9 mouse cellular contexts compared by ENCODE assay signal in the genomic region with DNA sequence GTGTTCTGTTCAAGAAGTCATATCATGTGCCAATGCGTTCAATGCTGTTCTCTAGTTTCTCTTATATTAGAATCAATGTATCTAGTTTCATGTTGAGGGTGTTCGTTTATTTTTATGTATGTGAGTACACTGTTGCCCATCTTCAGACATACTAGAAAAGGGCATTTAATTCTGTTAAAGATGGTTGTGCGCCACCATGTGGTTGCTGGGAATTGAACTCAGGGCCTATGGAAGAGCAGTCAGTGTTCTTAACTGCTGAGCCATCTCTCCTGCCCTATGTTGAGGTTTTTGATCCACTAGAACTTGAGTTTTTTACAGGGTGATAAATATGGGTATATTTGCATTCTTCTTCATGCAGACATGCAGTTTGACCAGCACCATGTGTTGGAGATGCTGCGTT. TPM values are rescaled to one million over a fixed set of nuclear protein-coding genes. Genes with fewer than 3 reads are reported as not detected.
DNase-seq lines count a peak whose midpoint lies in the region; ATAC-seq and TF ChIP-seq lines count a peak whose summit lies in the region.
"Had no signal": no experiment of that assay in that cellular context is flagged by ENCODE, and none has a peak within 500 bp of the region (broad histone marks: within the 10 kb centered on the region; RNA-seq: fewer than 3 reads in every experiment).

No protein-coding gene starts in this region.

- H3K9me3 ChIP-seq in stomach, postnatal 0 days (ENCODE audit: control insufficient read depth, low read length) = no peaks in the 10 kb centered on the region
- no peaks in the 10 kb centered on the region for H3K9me3 ChIP-seq in embryonic facial prominence, embryonic 10.5 days

- H3K4me1 ChIP-seq in heart, adult 2 months (ENCODE audit: control insufficient read depth, insufficient read depth, low read length) = no peaks in the 10 kb centered on the region
- no peaks in the 10 kb centered on the region for H3K4me1 ChIP-seq in stomach, postnatal 0 days (replicated peaks; ENCODE audit: control insufficient read depth, insufficient read depth)
- no peaks in the 10 kb centered on the region for H3K4me1 ChIP-seq in embryonic facial prominence, embryonic 10.5 days

- 40% methylated on average over 4 of the region's 4 CpGs for WGBS in heart, adult 2 months
- WGBS in stomach, postnatal 0 days = 39% methylated on average over 4 of the region's 4 CpGs
- WGBS in embryonic facial prominence, embryonic 10.5 days = 38% methylated on average over 4 of the region's 4 CpGs

- no peak for TF ChIP-seq POLR2A in heart, adult 2 months (IDR thresholded peaks at IDR 0.05; ENCODE audit: insufficient read depth, low read depth, low read length)

- TF ChIP-seq CTCF in heart, adult 2 months (IDR thresholded peaks at IDR 0.05) = peak; percentile 55
- peak; percentile 58 for TF ChIP-seq CTCF in stomach, postnatal 0 days (IDR thresholded peaks at IDR 0.05; ENCODE audit: low read depth)

- no peaks in the 10 kb centered on the region for H3K36me3 ChIP-seq in heart, adult 2 months (ENCODE audit: control insufficient read depth, insufficient read depth, low read length)
- H3K36me3 ChIP-seq in stomach, postnatal 0 days (ENCODE audit: control insufficient read depth, insufficient read depth, low read length) = no peaks in the 10 kb centered on the region
- H3K36me3 ChIP-seq in embryonic facial prominence, embryonic 10.5 days (replicated peaks) = no peaks in the 10 kb centered on the region

- H3K4me2 ChIP-seq in stomach, postnatal 0 days (replicated peaks; ENCODE audit: low read depth) = no peak overlapping the region

- H3K27ac ChIP-seq in heart, adult 2 months = no peak overlapping the region
- no peak overlapping the region for H3K27ac ChIP-seq in stomach, postnatal 0 days (replicated peaks)
- H3K27ac ChIP-seq in embryonic facial prominence, embryonic 10.5 days (replicated peaks) = no peak overlapping the region

- no peak overlapping the region for H3K9ac ChIP-seq in heart, adult 2 months (ENCODE audit: low read depth, low read length)
- H3K9ac ChIP-seq in stomach, postnatal 0 days (ENCODE audit: low read length) = no peak overlapping the region

- intact Hi-C loops in heart, adult 2 months (cut with DNase I) = loop anchor here (5.0 kb wide), 1 partner anchor 151 kb away; no protein-coding TSS in a partner anchor

- no peak for TF ChIP-seq EP300 in heart, adult 2 months (IDR thresholded peaks at IDR 0.05; ENCODE audit: insufficient read depth, low read depth, low read length)
- no peak for TF ChIP-seq EP300 in stomach, postnatal 0 days (optimal IDR thresholded peaks at IDR 0.05)

- no peaks in the 10 kb centered on the region for H3K79me2 ChIP-seq in heart, adult 2 months (replicated peaks; ENCODE audit: control insufficient read depth, insufficient read depth, low read length)

- ATAC-seq in stomach, postnatal 0 days (ENCODE audit: low FRiP score, low TSS enrichment) = no peak

- no peaks in the 10 kb centered on the region for H3K27me3 ChIP-seq in heart, adult 2 months (ENCODE audit: control insufficient read depth, insufficient read depth, low read length)
- H3K27me3 ChIP-seq in stomach, postnatal 0 days (ENCODE audit: control insufficient read depth, insufficient read depth, low read length) = no peaks in the 10 kb centered on the region
- H3K27me3 ChIP-seq in embryonic facial prominence, embryonic 10.5 days (replicated peaks; ENCODE audit: low read depth, poor library complexity, severe bottlenecking) = peaks cover 17% of the 10 kb centered on the region; the same call in 1 of the 2 replicates

- DNase-seq in heart, adult 2 months = no peak
- no peak for DNase-seq in heart, adult 8-10 months (ENCODE audit: low spot score)
- DNase-seq in testis, postnatal 10 days (ENCODE audit: low spot score) = peak; percentile 42
- no peak for DNase-seq in testis, postnatal 14 days (ENCODE audit: low spot score)
- peak; percentile 6 for DNase-seq in c-Kit-positive CD71-positive TER-119-positive erythroid progenitor cells, embryonic 14.5 days (ENCODE audit: low spot score)
- no peak for DNase-seq in stomach, postnatal 0 days (ENCODE audit: low spot score)
- no peak for DNase-seq in yolk sac, embryonic 10.5 days (ENCODE audit: low spot score)
- no peak for DNase-seq in embryonic facial prominence, embryonic 10.5 days (ENCODE audit: low spot score)
- DNase-seq: right cerebral cortex, postnatal 14 days had no signal

- H3K4me3 ChIP-seq in heart, adult 2 months = no peak overlapping the region
- no peak overlapping the region for H3K4me3 ChIP-seq in stomach, postnatal 0 days (ENCODE audit: low read depth, low read length)
- H3K4me3 ChIP-seq in embryonic facial prominence, embryonic 10.5 days = no peak overlapping the region

RNA-seq across cellular contexts. Expression of a gene that starts 5.4 kb away (rescaled TPM):
- 1 to 10 TPM; 1.0 to 1.1 TPM for total RNA-seq in heart, adult 2 months (2021)
- polyA plus RNA-seq in heart, adult 2 months (2012; rRNA removed) = 1.6 and 1.8 TPM in 2 replicates
- total RNA-seq in heart, adult 8-10 months (2022) = 1 to 10 TPM in 1 of 4 experiments, under 1 TPM in 3; 0.44 to 1.0 (median 0.54) TPM
- 3.8 and 4.5 TPM in 2 replicates for polyA plus RNA-seq in stomach, postnatal 0 days (2015; fragmentation: Nextera tagmentation; extraction: Ambion mirVana)
- 44.6 TPM in 2 replicates for polyA plus RNA-seq in embryonic facial prominence, embryonic 10.5 days (2016; fragmentation: Nextera tagmentation; extraction: Ambion mirVana)

Comparison
In these comparisons a context has a peak if more than half of its experiments do, and no peak if none do; other contexts are left out.
1. DNase-seq: peak in testis, postnatal 10 days (single experiment) and c-Kit-positive CD71-positive TER-119-positive erythroid progenitor cells, embryonic 14.5 days (single experiment); none in heart, adult 2 months (0 of 2), heart, adult 8-10 months (single experiment), testis, postnatal 14 days (single experiment), stomach, postnatal 0 days (single experiment), yolk sac, embryonic 10.5 days (single experiment) and embryonic facial prominence, embryonic 10.5 days (single experiment).